Mouse (Mus musculus) myocyte (in vitro differentiated cells): Measurements from ENCODE around the gene Ak2.

Experiments
- CEBPB ChIP-seq: IDR thresholded peaks from 2 replicates; pipeline ENCODE4 v1.6.1; 2011; ENCODE audit warnings: mild to moderate bottlenecking, moderate library complexity; ENCODE audit not compliant: poor library complexity, insufficient read depth, severe bottlenecking
- MAX ChIP-seq: IDR thresholded peaks from one replicate; pipeline ENCODE4 v1.6.1; 2011; ENCODE audit warnings: low read depth, mild to moderate bottlenecking, control low read depth
- MYOD1 ChIP-seq, 3 experiments: IDR thresholded peaks; one replicate each; pipeline ENCODE4 v1.6.1; 2011; ENCODE audit warnings: control low read depth in 2 of 3, low read depth in 2 of 3, mild to moderate bottlenecking in 2 of 3, moderate library complexity in 1 of 3; ENCODE audit not compliant: insufficient read length in 2 of 3, control insufficient read depth in 1 of 3
- MYOG ChIP-seq, 3 experiments: IDR thresholded peaks; one replicate each; pipeline ENCODE4 v1.6.1; 2011; ENCODE audit warnings: control low read depth in 2 of 3, low read depth in 2 of 3, mild to moderate bottlenecking in 2 of 3; ENCODE audit not compliant: insufficient read length in 2 of 3, control insufficient read depth in 1 of 3, insufficient read depth in 1 of 3
- POLR2A ChIP-seq: IDR thresholded peaks from one replicate; pipeline ENCODE4 v1.6.1; 2011; ENCODE audit warnings: low read depth, mild to moderate bottlenecking, control low read depth, moderate library complexity; ENCODE audit not compliant: insufficient read length

GRCm38 (mm10) chr4:129031408-129031965, 39.7 kb downstream of the Ak2 start:
- TF ChIP-seq CEBPB = no peak
- no peak for TF ChIP-seq POLR2A
- TF ChIP-seq MYOD1 (IDR thresholded peaks at IDR 0.05; ENCODE audit: control insufficient read depth in 1 of 3, insufficient read length in 2 of 3, low read depth in 2 of 3) = no peak
- TF ChIP-seq MYOG (IDR thresholded peaks at IDR 0.05; ENCODE audit: control insufficient read depth in 1 of 3, insufficient read depth in 1 of 3, insufficient read length in 2 of 3, low read depth in 2 of 3) = no peak
- TF ChIP-seq MAX = no peak
